Mouse (Mus musculus) MEL-GATA-1-ER (cell line): ENCODE results near the gene Slco3a1.

Experiments used
- DNase-seq: peaks from one replicate; pipeline ENCODE4 v3.0.0-alpha.2; 2012; ENCODE audit warnings: low read depth; ENCODE audit errors: extremely low read depth

The Slco3a1 gene

DNA sequence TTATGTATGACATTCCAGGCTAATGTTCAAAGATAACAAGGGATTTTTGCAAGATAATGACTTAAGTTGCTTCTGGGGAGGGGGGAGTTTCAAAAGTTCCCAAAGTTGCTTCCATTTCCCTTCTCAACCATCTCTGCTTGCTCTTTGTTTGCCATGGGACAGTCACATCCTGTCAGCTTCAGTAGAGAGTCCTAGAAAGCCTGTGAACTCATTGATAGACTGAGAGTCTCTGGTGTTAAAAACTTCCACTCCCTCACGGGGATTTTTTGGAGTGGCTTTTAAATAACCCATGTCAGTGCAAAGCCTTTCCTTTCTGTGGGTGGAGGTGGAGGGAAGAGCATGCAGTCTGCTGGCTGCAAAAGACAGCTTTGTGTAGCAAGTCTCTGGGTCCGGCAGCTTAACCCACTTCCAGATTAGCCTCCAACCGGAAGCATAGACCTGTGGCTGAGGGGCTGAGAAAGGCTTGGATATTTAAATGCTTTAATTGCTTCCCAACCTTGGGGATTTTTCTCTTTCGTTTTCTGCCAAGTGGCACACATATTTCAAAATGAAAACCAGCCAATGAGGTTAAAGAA lies 25.3 kb downstream of the Slco3a1 start:
- DNase-seq: no peak

DNA sequence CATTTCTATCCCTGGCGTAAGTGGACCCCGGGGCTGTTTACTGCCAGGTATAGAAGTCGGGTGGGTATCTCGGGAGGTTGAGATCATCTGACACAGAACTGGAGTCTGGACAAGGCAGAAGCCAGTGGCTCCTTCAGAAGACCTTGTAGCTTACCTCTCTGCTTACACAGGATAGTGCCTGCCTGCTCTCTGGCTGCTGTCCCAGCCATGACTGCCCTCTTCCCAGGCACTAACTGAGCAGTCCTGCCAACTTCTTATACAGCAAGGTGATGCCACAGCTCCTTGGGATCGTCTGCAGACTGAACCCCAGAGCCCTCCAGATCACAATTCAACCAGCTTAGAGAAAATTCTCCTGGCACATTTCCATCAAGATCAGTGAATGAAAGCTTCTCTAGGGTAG lies 26.4 kb downstream of the Slco3a1 start:
- DNase-seq: no peak

DNA sequence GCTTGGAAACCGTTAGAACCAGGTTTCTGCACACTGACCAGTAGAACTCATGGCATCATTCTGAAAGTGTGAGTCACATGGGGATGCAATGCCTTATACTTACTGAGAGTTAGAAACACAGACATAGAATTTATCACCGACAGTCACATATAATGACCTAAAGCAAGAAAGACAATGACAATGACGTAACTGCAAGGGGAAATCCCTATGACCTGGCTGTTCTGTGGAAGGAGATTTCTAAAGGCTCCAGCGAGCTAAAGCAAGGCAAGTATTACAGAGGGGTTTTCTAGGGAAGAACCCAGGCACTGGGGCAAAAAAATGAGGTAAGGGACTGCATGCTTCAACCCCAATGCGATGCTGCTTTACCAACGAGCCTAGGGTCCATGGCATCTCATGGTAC lies 26.9 kb downstream of the Slco3a1 start:
- DNase-seq: no peak

DNA sequence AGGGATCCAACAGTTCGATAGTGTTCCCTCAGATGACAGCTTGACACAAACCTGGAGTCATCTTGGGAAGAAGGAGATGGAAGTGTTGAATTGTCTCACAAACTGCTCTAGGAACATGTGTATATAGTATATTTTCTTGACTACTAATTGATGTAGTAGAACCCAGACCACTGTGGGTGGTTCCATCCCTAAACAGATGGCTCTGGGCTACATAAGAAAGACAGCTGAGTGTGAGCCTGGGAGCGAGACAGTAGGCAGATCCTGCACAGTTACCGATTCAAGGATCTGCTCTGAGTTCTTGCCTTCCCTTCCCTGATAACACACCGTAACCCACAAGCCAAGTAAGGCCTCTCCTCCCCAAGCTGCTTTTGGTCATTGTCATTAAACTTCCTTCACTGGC lies 28.6 kb downstream of the Slco3a1 start:
- DNase-seq: no peak

DNA sequence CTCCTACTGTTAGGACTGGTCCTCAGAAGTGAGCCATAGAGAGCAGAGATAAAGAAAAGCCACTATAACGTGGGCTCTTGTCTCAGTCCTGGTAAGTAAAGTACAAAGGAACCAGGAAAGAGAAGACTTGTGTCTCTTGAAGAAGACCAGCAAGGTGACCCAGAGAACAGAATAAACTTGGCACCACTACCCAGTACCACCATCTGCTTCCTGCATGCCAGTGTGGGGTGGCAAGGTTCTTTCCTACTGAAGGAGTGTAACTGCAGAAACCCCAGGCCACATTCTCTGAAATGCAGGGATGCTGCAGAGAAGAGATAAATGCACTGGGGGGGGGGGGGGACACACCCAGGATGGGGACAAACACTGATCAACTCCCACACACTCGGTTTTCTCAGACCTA lies 29.0 kb downstream of the Slco3a1 start:
- no peak for DNase-seq

DNA sequence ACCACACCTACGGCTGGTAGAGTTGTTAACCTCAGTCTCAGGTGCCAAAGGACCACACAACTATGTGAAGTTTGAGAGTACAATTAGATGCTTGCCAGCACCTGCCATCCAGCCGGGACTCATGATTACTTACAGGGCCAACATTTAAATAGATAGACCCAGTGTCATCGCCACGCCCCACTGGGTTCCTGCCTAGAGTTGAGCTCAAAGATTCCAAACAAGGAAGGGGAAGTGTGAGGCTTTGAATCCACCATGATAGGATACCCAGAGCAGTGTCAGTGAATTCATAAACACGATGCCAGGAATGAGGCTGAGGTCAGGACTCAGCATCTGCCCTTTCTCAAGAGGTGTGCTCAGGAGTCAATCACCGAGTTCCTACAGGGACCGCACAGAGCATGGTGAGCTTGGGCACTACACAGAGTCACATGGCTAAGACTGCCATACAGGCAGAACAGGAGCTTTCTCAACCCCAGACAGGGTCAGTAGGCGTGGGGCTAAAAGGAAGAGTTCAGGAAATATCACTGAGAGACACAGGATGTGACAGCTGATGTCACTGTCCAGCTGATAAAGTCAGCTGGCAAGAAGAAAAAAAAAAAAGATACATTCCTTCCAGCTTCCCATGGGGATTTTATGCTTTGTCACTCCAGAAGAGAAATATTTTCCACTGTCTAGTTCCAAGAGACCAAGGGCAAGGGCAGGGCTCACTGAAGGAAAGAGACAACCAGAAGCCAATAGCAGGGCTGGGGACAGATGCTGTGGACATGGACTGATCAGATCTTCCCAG lies 30.2 kb downstream of the Slco3a1 start:
- no peak for DNase-seq

DNA sequence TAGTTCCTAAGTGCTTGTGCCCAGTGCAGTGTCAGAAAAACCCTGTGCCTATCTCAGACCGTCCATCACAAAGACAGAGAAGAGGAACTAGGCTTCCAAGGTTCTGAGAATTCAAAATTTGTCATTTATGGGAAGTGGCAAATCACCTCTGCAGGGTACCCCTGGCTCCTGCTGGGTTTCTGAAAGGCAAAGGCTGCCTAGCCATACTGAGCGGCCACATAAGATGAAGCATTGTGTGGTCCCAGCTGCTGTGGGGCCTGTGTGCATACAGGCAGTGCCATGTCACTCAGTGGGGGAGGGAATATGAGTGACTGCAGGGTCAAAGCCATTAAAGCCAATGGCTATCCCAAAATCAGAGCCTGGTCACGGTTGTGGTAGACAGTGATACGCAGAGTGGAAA lies 31.5 kb downstream of the Slco3a1 start:
- DNase-seq: no peak

DNA sequence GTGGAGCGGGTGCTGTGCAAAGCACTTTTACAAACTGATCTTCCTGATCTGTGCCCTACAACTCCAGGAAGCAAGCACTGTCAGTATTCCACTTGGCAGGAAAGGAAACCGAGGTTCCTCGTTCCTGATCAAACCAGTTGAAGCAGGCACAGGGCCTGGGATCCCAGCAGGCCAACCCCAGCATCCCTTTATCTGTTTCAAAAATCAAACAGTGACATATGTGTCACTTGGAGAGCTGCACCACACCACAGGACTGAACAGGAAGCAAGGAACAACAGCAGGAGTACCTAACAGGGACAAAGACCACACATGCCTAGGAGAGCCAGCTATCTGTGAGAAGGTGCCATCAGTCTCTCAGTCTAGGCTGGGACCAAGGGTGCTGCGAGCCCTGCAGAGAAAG lies 32.3 kb downstream of the Slco3a1 start:
- DNase-seq: no peak

DNA sequence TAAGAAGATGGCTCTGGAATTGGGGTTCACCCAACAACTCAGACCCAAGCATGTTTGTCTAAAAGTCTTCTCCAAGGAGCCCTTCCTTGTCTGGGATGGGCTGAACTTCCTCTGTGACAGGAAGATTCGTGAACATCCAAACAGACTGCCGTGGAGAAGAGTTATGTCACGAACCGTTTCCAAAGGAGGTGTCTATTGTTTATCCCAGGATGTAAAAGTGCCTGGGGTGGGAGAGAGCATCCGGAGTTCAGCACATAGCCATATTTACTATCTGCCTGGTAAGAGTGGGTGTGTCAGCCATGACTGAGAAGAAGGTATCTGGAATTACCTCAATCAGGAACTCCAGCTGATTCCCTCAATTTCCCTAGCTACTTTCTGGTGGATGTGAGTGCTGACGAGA lies 35.2 kb downstream of the Slco3a1 start:
- DNase-seq: no peak

DNA sequence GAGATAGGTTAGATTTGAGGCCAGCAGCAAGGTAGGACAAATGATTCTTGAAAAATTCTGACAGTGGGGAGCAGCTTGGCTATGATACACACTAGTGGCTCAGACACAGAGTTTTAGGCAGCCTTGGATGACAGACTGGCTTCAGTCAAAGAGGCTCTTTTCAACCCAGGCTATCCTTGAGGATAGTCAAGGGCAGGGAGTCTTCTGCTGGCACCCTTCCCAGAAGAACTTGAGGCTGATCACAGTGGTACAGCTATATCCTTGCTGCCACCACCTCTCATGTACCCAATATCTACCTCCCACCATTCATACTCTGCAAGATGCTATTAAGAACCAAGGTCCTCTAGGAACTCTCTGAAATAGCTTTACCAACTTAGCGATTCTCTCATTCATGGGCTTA lies 35.8 kb downstream of the Slco3a1 start:
- DNase-seq: no peak

DNA sequence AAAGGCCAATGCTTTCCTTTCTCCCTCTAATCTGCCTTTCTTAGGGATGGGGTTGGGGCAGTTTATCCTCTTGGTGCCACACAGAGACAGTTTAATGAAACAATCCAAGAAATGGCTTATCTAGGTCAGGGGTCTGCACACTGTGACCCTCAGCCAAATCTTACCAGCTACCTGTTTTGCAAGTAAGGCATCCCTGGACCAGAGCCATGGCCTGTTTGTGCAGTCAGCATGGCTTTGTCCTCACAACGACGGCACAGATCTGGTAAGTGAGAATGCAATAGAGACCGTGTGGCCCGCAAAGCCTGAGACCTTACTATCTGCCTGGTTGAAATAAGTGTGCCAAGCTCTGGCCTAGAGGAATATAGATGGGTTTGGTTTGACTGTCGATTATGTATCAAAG lies 36.3 kb downstream of the Slco3a1 start:
- no peak for DNase-seq

DNA sequence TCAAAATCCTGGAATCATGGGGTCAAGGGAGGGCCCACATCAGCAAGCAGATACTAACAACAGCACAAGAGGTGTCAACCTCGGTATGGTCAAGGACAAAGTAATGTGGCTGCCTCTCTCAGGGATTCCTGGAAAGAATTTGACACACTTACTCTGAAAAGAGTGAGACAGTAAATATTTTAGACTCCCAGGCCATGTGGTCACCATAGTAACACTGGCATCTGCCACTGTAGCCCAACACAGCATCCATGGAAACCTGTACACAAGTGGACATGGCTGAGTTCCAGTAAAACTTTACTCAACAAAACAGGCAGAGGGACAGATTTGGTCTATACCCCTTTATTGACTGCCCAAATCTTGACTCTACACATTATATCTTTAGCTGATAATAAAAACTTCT lies 43.9 kb downstream of the Slco3a1 start:
- no peak for DNase-seq

DNA sequence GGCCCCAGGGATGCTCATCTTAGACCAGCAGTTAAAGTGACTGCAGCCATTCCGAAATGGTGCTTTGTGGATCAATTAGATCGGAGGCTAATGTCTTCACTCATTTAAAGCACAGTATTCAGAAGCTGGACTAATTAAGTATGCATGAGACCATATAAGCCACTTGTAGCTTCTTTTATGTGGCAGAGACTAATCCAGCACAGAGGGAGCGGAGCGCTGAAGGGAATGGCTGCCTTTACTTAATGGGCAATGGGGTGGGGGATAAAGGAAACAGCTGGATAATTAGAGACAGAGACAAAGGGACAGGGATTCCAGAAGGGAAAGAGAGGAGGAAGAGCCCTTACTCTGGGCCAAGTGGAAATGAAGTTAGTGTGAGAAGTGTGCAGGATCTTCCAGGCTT lies 46.4 kb downstream of the Slco3a1 start:
- DNase-seq: no peak

DNA sequence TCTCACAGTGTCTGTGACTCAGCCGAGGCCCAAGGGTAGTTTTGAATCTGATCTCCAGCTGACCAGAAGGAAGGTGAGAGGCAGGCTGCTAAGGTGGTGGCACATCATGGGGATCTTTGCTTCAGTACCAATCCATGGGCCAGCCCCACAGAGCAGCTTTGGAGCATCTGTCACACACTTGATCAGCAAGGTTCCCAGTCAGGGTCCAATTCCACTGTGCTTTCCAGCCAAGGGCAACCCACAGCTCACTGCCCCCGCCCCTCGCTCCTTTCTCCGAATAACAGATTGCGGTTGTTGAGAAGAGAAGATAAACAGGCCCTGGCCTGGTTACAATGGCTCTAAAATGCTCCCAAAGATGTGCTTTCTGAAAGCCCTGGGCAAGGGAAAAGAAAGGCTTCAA lies 47.7 kb downstream of the Slco3a1 start:
- DNase-seq: no peak

DNA sequence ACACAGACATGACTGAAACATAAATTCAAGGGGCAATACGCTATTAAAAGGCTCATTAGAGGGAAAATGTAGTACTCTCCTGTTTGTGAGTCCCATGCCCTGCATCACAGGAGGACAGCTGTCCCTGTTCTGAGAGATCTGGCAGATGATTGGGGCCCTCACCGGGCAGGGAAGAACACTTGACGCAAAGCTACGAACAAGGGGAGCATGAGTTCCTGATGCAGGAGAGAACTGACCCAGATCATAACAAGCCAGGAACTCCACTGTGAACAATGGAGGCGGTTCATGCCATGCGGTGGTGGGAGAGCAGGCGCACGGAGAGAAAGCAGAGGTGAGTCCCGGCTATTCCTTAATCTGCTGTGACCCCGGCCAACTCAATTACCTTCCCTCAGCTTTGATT lies 48.9 kb downstream of the Slco3a1 start:
- DNase-seq: no peak

DNA sequence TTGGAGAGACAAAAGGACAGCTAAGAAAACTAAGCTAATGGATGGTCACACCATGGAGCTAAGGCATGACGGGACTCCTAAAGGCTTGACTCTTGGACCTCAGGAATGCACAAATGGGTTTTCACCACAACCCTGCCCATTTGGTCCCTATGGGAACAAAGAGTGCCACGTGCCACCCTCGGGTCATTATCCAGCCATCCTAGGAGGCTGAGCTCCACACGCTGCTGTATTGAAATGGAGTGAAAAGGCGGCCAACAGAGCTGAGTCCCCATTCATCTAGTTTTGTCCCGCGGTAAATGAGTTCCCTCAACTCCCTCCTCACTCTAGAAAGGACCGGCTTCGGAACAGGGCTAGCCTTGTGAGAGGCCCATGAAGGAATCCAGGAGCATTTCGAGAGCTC lies 53.4 kb downstream of the Slco3a1 start:
- DNase-seq: no peak

DNA sequence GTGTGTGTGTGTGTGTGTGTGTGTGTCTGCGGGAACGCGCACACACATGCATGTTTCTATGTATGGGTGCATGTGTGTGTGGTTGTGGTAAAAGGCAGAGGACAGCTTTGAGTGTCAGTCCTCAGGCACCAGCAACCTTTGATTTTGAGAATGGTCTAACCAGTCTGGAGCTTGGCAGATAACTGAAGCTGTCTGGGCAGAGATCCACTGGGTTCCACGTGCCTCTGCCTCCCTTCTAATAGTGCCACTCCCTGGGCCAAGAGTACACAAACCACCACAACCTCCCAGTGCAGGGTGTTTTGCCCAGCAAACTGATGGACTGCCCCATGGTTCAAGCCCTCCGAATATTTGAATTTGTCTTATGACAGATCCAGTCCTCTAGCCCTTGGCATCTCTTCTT lies 55.1 kb downstream of the Slco3a1 start:
- no peak for DNase-seq

DNA sequence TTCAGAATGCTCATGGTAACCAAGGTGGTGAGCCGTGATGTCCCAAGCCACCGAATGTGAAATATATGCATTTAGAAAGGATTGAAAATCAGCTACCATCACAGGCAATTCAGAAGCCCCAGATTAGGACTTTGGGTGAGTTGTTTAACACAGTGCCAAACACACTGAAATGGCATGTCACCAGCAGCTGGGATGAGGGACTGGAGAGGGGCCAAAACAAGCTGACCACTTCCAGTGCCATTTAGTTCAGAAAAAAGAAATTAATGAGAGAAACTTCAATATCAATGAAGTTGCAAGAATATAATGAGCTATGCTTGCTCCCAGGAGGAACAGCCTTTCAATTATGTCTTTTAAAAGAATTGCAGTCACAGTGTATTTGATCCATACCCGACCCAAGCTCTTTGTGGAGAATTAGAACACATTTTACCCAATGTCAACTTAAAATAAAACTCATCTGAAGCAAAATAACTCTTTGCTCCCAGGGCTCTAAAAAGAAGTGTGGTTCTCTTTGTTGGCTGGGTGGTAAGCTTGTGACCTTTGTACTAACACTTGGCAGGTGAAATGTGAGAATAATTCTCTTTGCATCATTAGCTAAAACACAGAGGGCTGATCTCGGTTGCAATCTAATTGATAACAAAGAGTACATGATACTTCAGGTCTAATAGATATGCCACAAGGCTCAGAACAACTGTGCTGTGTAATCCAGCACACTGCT lies 56.2 kb downstream of the Slco3a1 start:
- no peak for DNase-seq

DNA sequence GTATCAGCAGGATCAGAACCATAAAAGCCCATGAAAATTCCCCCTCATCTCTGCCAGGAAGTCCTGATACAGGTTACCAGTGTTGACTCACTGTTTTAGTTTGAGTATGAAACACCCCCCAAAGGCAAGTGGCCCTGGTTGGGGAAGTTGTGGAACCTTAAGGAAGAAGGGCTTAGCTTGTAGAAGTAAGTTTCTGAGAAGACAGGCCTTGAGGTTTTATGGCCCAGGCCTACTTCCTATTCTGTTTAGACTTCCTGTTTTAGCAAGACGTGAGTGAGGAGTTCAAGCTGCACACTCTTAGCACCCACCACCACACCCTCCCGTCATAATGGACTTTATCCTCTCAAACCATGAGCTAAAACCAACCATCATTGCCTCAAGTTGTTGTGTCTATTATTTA lies 57.4 kb downstream of the Slco3a1 start:
- DNase-seq: peak; percentile 88

DNA sequence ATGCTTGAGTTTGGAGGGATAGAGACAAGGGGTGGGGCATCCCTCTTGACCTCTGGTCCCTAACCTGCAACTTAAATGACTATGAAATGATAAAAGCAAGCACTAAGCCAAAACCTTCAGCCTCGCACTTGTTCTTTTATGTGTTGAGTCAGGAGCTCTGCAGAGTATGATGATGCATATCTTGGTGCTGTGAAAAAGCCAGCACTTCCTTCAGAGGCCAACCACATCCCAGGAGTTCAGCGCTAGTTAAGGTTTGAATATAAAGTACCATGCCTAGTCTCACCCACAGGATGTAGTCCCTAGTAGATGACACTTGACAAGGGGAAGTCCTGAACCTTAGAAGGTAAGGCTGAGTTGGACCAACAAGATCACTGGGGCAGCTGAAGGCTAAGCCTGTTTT lies 59.1 kb downstream of the Slco3a1 start:
- no peak for DNase-seq

DNA sequence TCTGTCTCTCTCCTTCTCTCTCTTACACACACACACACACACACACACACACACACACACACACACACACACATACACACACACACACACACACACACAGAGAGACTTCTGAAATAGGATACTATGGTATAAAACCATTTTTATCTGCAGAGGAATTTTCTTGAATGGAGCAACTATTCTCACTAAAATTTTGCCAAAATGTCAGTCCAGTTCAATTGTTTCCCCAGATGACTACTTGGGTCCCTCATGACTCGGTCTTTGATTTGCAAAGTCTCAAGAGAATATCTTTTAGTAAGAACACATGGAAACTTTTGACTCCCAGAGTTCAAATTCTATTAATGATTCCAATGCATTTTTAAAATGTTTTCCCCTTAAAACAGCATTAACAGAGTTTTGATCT lies 60.8 kb downstream of the Slco3a1 start:
- no peak for DNase-seq

DNA sequence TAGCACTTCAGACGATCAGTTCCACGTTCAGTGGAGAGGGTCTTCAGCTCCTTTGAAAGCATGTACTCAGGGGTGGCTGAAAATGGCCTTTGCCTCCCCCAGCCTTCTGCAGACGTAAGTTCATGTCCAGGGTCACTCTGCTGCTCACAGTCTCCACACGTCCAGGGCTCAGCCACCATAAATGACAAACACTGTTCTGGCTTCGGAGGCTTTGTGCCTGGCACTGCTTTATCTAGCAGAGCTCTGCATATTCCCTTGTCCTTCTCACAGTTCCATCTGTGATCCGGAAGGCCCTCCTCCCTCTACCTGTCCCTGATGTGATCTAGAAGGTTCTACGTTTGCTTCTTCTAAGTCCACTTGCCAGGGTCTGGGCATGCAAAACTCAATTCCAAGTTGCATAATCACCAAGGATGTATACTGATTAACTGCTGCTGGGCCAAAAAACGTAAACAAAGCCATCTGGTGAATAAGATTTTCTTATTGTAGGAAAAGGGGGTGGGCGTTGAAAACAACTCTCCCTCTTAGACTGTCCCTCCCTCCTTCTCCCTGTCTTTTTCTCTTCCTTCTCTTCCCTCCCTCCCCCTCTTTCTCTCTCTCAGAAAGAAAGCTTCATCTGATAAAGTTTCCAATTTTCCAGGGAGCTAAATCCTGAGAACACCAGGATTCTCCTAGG lies 62.8 kb downstream of the Slco3a1 start:
- no peak for DNase-seq
